Mouse (Mus musculus) embryonic facial prominence, embryonic 11.5 days (tissue): ENCODE measurements around the gene Galnt11. TPM values are rescaled to one million over a fixed set of nuclear protein-coding genes. Genes with fewer than 3 reads are reported as not detected.
"Not testable (repeated sequence)": the region's sequence is repeated elsewhere in the genome, so short reads cannot be mapped to it uniquely, and the experiment has no call there.

Experiments
- ATAC-seq: fragments of 200-750 bp; cut with Nextera tagmentation; replicated peaks from 2 replicates; pipeline ENCODE4 v1.8.0; 2017; ENCODE audit warnings: low read depth; ENCODE audit not compliant: insufficient number of reproducible peaks, low FRiP score, low TSS enrichment
- DNase-seq: peaks from one replicate; pipeline ENCODE4 v3.0.0-alpha.2; 2015; ENCODE audit warnings: low spot score
- H3K27ac ChIP-seq: fragments of 300-500 bp; sonication (generic); replicated peaks from 2 replicates; pipeline ENCODE4 v1.5.1; 2014; ENCODE audit warnings: mild to moderate bottlenecking, low read depth, low read length, control low read depth
- H3K27me3 ChIP-seq: fragments of 300-500 bp; sonication (generic); 2 replicates; pipeline ENCODE4 v1.6.1; 2014; ENCODE audit warnings: mild to moderate bottlenecking, low read length, moderate library complexity, mixed read lengths; ENCODE audit not compliant: control insufficient read depth, insufficient read depth
- H3K36me3 ChIP-seq: fragments of 300-500 bp; sonication (generic); replicated peaks from 2 replicates; pipeline ENCODE4 v1.6.1; 2014; ENCODE audit warnings: low read depth, mild to moderate bottlenecking, low read length, moderate library complexity, mixed read lengths; ENCODE audit not compliant: control insufficient read depth, insufficient read depth
- H3K4me1 ChIP-seq: fragments of 300-500 bp; sonication (generic); 2 replicates; pipeline ENCODE4 v1.6.1; 2014; ENCODE audit warnings: low read length, mixed read lengths; ENCODE audit not compliant: control insufficient read depth, insufficient read depth
- H3K4me2 ChIP-seq: fragments of 300-500 bp; sonication (generic); 2 replicates; pipeline ENCODE4 v1.6.1; 2014; ENCODE audit warnings: low read depth, mild to moderate bottlenecking, control low read depth, low read length, moderate library complexity
- H3K4me3 ChIP-seq: fragments of 300-500 bp; sonication (generic); 2 replicates; pipeline ENCODE4 v1.5.1; 2014; ENCODE audit warnings: low read depth, low read length, control low read depth
- H3K9ac ChIP-seq: fragments of 300-500 bp; sonication (generic); replicated peaks from 2 replicates; pipeline ENCODE4 v1.6.1; 2014; ENCODE audit warnings: mild to moderate bottlenecking, control low read depth, low read length
- H3K9me3 ChIP-seq: fragments of 300-500 bp; sonication (generic); replicated peaks from 2 replicates; pipeline ENCODE4 v1.6.1; 2016; ENCODE audit warnings: mild to moderate bottlenecking, low read length, inconsistent platforms, mixed read lengths; ENCODE audit not compliant: control insufficient read depth
- WGBS: fragments of 180-500 bp; shearing (Covaris S2); extraction: QIAGEN DNeasy Blood & Tissue Kit; methylation state at CpG from one replicate; pipeline ENCODE4 v1.1.7; 2014; 5-methylcytosine and 5-hydroxymethylcytosine counted together
- polyA plus RNA-seq: library from polyadenylated mRNA; unstranded; fragments of >200 nt; fragmentation: Nextera tagmentation; extraction: Ambion mirVana; gene quantifications from 2 replicates; pipeline ENCODE4 v1.2.1, GENCODE M21; 2014

Gene Galnt11
- polyA plus RNA-seq, 1 experiment from 2014 or later, result 40.4 TPM

DNA sequence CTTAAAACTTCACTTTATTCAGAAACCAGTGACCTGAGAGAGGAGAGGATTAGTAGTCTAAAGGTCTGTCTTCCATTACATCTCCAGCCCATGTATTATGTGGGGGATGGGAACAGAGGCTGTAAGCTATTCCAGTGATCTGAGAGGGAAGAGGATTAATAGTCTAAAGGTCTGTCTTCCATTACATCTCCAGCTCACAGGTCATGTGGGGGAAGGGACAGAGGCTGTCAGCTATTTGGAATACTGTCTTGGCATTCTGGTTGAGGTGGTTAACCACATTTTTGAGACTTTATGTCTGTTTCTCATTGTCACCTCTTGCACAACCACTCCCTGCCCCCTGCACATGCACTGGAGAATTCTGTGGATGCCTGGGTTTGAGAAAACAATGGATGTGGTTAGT, 34.0 kb upstream of the Galnt11 start:
- Histone ChIP-seq H3K27ac (no peak overlapping the region), H3K4me1 (no peaks in the 10 kb centered on the region; the same call in 1 of the 2 replicates), H3K27me3 (no peaks in the 10 kb centered on the region), H3K36me3 (no peaks in the 10 kb centered on the region), H3K4me3 (no peak overlapping the region), H3K9me3 (no peaks in the 10 kb centered on the region), H3K9ac (no peak overlapping the region), H3K4me2 (no peak overlapping the region)
- no peak; the same call in 1 of the 2 replicates for ATAC-seq
- DNase-seq, result peak; percentile 31

DNA sequence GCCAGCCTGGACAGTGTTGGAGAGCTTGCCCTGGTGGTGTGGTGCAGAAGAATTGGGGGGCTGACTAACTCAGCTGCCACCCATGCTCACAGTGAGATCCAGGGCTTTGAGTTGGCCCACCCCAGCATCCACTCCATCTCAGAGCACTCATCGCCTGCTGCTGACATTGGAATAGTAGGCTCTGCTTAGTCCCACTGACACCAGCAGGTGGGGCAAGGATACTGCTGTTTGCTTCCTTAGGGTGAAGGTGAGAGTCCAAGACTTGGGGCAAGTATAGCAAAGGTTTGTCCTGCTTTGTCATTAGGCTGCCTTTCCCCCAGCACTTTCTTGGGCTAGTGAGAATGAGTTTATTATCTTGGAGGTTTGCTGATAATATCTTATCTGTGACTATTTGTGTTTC, 32.9 kb upstream of the Galnt11 start:
- Histone ChIP-seq H3K9me3 (no peaks in the 10 kb centered on the region), H3K36me3 (no peaks in the 10 kb centered on the region), H3K4me3 (no peak overlapping the region), H3K27me3 (no peaks in the 10 kb centered on the region), H3K4me2 (no peak overlapping the region), H3K4me1 (no peaks in the 10 kb centered on the region; the same call in 1 of the 2 replicates), H3K27ac (no peak overlapping the region), H3K9ac (no peak overlapping the region)
- DNase-seq, result peak; percentile 37
- no peak for ATAC-seq
- WGBS, result 40% methylated on average over 1 of the region's 1 CpGs

DNA sequence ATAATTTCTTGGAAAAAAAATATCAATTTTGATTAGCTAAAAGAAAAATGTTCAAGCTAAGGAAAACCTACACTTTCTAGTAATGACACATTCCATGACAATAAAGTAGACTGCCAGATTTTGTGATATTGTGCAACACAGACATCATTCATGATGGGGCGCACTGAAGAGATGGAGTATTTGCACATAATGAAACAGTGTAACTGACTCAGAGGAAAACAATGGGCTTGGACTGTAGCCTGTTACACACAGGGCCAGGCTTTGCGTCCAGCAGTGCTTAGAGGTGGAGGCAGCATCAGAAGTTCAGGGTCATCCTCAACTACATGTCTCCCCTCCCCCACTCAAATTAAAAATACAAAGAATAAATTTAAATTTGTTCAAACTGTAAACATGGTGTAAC, 31.2 kb upstream of the Galnt11 start:
- H3K27ac ChIP-seq, result no peak overlapping the region
- no peaks in the 10 kb centered on the region for H3K36me3 ChIP-seq
- no peak for DNase-seq
- no peaks in the 10 kb centered on the region for H3K27me3 ChIP-seq
- no peak overlapping the region for H3K4me2 ChIP-seq
- H3K4me1 ChIP-seq, result no peaks in the 10 kb centered on the region; the same call in 1 of the 2 replicates
- no peak overlapping the region for H3K4me3 ChIP-seq
- no peaks in the 10 kb centered on the region for H3K9me3 ChIP-seq
- H3K9ac ChIP-seq, result no peak overlapping the region
- no peak for ATAC-seq
- 75% methylated on average over 2 of the region's 2 CpGs for WGBS

DNA sequence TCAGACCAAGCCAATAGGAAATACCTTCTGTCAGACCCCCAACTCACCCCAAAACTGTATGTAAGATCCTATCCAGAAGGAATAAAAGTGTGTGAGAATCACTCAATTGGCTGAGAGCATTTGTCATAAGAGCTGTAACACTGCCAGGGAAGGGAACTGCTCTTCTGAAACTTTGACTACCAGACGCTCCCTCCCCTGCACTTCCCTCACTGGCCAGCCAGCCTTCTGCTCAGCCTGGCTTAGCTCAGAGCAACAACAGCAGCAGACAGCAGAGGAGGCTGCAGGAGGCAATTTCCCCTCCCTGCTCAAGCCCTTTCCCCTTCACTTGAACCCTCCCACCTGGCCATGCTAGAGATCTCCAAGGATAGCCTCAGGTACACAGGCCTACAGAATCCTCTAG, 9.8 kb upstream of the Galnt11 start:
- Histone ChIP-seq H3K36me3 (no peaks in the 10 kb centered on the region), H3K27ac (no peak overlapping the region), H3K4me1 (no peaks in the 10 kb centered on the region), H3K4me3 (no peak overlapping the region), H3K27me3 (no peaks in the 10 kb centered on the region), H3K9me3 (no peaks in the 10 kb centered on the region), H3K9ac (no peak overlapping the region), H3K4me2 (no peak overlapping the region)
- ATAC-seq (no peak), DNase-seq (no peak)
- 82% methylated on average over 1 of the region's 1 CpGs for WGBS

DNA sequence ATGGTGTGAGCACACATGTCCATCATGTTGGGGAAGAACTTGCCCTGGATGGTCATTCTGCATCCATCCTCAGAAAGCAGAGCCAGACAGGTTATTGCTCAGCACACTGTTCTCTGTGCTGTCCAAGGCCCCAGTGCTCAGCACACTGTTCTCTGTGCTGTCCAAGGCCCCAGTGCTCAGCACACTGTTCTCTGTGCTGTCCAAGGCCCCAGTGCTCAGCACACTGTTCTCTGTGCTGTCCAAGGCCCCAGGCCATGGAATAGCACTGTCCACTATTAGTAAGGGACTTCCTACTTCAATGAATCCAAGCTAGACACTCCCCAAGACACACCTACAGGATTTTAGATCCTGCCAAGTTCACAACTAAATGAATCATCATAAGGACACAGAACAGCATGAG, 8.5 kb upstream of the Galnt11 start:
- not testable (repeated sequence) for H3K4me3 ChIP-seq, H3K36me3 ChIP-seq, DNase-seq, H3K27me3 ChIP-seq, H3K27ac ChIP-seq, H3K4me2 ChIP-seq, ATAC-seq, H3K9me3 ChIP-seq, H3K9ac ChIP-seq, H3K4me1 ChIP-seq

DNA sequence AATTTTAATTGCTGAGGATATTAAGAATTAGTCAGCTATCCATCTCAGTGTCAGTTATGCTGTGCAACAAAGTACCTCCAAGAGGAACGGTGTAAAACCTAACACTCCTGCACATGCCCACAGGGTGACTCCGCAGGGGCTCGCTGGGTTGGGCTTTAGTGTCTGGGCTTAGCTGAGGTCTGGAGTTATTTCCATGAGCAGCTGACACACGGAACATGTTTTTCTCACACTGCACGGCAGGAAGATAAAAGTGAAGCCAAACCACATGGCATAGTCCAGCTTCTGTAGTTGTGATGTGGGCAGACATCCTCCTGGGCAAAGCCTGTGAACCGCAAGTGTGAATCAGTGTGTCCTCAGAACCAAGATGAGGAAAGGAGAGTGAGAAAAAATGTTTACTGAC, 6.7 kb upstream of the Galnt11 start:
- Histone ChIP-seq H3K27me3 (no peaks in the 10 kb centered on the region), H3K27ac (no peak overlapping the region), H3K36me3 (no peaks in the 10 kb centered on the region), H3K4me1 (no peaks in the 10 kb centered on the region), H3K4me2 (no peak overlapping the region), H3K9me3 (no peaks in the 10 kb centered on the region), H3K9ac (no peak overlapping the region), H3K4me3 (no peak overlapping the region)
- ATAC-seq, result no peak
- no peak for DNase-seq
- WGBS, result 83% methylated on average over 6 of the region's 6 CpGs

DNA sequence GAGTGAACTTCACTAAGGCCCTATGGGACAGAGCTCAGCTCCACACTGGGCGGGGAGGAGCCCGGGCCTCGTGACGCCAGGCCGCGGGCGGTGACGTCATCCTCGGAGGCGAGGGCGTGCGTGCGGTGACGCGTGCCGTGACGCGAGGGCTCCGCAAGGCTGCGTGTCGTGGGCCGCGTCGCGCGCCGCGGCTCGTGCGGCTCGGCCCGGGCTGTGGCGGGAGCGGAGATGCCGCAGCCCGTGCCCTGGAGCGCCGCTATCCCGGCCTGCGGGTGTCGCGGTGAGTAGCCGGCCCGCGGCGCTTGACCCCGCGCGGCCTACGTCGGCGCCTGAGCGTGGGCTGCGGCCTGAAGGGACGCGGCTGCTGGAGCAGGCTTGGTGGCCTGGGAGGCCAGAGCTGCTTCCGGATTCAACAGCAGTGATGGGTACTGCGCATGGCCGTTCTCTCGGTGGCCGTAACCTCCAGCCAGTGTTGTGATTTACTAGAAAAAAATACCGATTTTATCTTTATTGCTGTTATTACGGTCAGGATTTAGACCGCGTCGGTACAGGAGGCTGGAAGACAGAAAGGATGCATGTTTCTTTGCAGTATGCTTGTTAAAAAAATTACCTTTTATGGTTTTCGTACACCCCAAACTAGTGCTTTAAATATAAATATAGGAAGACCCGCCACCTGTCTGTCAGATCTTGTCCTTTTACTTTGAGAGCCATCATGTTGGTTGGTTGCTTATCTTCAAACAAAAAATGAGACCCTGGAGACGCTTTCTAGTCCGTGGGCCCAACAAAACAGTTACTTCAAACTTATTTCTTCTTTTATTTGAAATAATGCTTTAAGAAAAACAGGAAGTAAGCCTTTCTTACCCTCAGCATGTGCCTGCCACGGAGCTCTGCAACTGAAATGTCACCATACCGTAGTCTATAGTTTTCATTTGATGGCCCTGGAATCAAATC, 1.3 kb downstream of the Galnt11 start, which contains the start of gene E130116L18Rik:
E130116L18Rik (minus strand) TSS at position 402 of the 951 bp plus-strand sequence.
- Histone ChIP-seq H3K27me3 (no peaks in the 10 kb centered on the region), H3K27ac (peak within 1 kb of the TSS; percentile 32; the same call in 1 of the 2 replicates), H3K36me3 (no peaks in the 10 kb centered on the region), H3K4me2 (peak within 1 kb of the TSS; percentile 59), H3K9ac (peak within 1 kb of the TSS; percentile 92), H3K4me1 (no peaks in the 10 kb centered on the region), H3K9me3 (no peaks in the 10 kb centered on the region), H3K4me3 (peak within 1 kb of the TSS; percentile 71)
- DNase-seq, result peak; percentile 90
- 5% methylated on average over 71 of the region's 72 CpGs for WGBS
- peak; percentile 97 for ATAC-seq

DNA sequence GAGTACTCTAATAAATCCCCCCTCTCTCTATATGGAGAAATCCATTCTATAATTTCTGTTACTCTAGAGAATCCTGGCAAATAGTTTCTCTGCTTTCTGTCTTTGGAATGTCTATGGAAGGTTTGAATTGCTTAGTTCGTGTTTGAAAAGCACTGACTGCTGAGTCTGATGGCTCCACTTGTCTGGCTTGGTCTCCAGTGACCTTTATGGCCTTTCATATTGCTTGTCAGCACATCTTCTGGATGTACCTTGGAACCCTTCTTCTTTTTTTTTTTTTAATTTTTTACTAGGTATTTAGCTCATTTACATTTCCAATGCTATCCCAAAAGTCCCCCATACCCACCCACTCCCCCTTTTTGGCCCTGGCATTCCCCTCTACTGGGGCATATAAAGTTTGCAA, 2.7 kb downstream of the Galnt11 start:
- not testable (repeated sequence) for ATAC-seq, H3K27me3 ChIP-seq, H3K9ac ChIP-seq, H3K4me1 ChIP-seq, H3K4me3 ChIP-seq, H3K4me2 ChIP-seq, H3K9me3 ChIP-seq, DNase-seq, H3K27ac ChIP-seq, H3K36me3 ChIP-seq
- 86% methylated on average over 1 of the region's 1 CpGs for WGBS
